Mouse (Mus musculus): ENCODE measurements around the gene Adamts16.
"Not testable (repeated sequence)": the region's sequence is repeated elsewhere in the genome, so short reads cannot be mapped to it uniquely, and the experiment has no call there.

Adamts16 gene

GRCm38 (mm10) chr13:70841421-70841904 is at the start of gene Adamts16:
Gene Adamts16 (minus strand): TSS chr13:70841811.
- DNase-seq (ENCODE audit: low spot score): no peak

- no peak for DNase-seq (ENCODE audit: low spot score)
Measured at GRCm38 (mm10) chr13:70887136-70887535, 45.5 kb upstream of the Adamts16 start.

- DNase-seq (ENCODE audit: low spot score): no peak
Measured at GRCm38 (mm10) chr13:70885006-70885405, 43.4 kb upstream of the Adamts16 start.

- peak; percentile 77 for DNase-seq (ENCODE audit: low spot score)
Measured at GRCm38 (mm10) chr13:70883891-70884890, 42.6 kb upstream of the Adamts16 start.

GRCm38 (mm10) chr13:70879971-70880370 is 38.4 kb upstream of the Adamts16 start:
- DNase-seq (ENCODE audit: low spot score): not testable (repeated sequence)

- no peak for DNase-seq (ENCODE audit: low spot score)
Measured at GRCm38 (mm10) chr13:70877550-70877913, 35.9 kb upstream of the Adamts16 start.

GRCm38 (mm10) chr13:70876648-70877549 is 35.3 kb upstream of the Adamts16 start:
- DNase-seq (ENCODE audit: low spot score): no peak

- DNase-seq (ENCODE audit: low spot score): no peak
Measured at GRCm38 (mm10) chr13:70875411-70875949, 33.9 kb upstream of the Adamts16 start.

- DNase-seq (ENCODE audit: low spot score): no peak
Measured at GRCm38 (mm10) chr13:70874741-70875140, 33.1 kb upstream of the Adamts16 start.

- DNase-seq (ENCODE audit: low spot score): not testable (repeated sequence)
Measured at GRCm38 (mm10) chr13:70873851-70874250, 32.2 kb upstream of the Adamts16 start.

GRCm38 (mm10) chr13:70871049-70871448 is 29.4 kb upstream of the Adamts16 start:
- DNase-seq (ENCODE audit: low spot score): no peak

GRCm38 (mm10) chr13:70866971-70867625 is 25.5 kb upstream of the Adamts16 start:
- DNase-seq (ENCODE audit: low spot score): no peak

- no peak for DNase-seq (ENCODE audit: low spot score)
Measured at GRCm38 (mm10) chr13:70865867-70866266, 24.3 kb upstream of the Adamts16 start.

GRCm38 (mm10) chr13:70862162-70862908 is 20.7 kb upstream of the Adamts16 start:
- DNase-seq (ENCODE audit: low spot score): no peak

GRCm38 (mm10) chr13:70853601-70854000 is 12.0 kb upstream of the Adamts16 start:
- DNase-seq (ENCODE audit: low spot score): no peak

GRCm38 (mm10) chr13:70846933-70847332 is 5.3 kb upstream of the Adamts16 start:
- no peak for DNase-seq (ENCODE audit: low spot score)

GRCm38 (mm10) chr13:70845526-70845925 is 3.9 kb upstream of the Adamts16 start:
- DNase-seq (ENCODE audit: low spot score): no peak

GRCm38 (mm10) chr13:70842126-70842525 is 515 bp upstream of the Adamts16 start:
- DNase-seq (ENCODE audit: low spot score): no peak

- DNase-seq (ENCODE audit: low spot score): peak; percentile 85
Measured at GRCm38 (mm10) chr13:70840161-70840560, 1.4 kb downstream of the Adamts16 start.

GRCm38 (mm10) chr13:70837571-70837970 is 4.0 kb downstream of the Adamts16 start:
- no peak for DNase-seq (ENCODE audit: low spot score)

- DNase-seq (ENCODE audit: low spot score): no peak
Measured at GRCm38 (mm10) chr13:70836246-70836645, 5.4 kb downstream of the Adamts16 start.

All from testis, postnatal 10 days (tissue).